Mouse (Mus musculus) gastrocnemius, postnatal 10 days (tissue): ENCODE measurements around the gene Prpf40b. TPM values are rescaled to one million over a fixed set of nuclear protein-coding genes. Genes with fewer than 3 reads are reported as not detected.

Source experiments
- total RNA-seq, 2 experiments: library from RNA; stranded (reverse); gene quantifications; 2 replicates each; pipeline ENCODE4 v1.2.3; 2021

The Prpf40b gene
- total RNA-seq, 2 experiments from 2014 or later: 23.3 to 28.8 TPM

Other genes with a start within 250 kb of the Prpf40b start
- 1 to 10 TPM; 1.7 to 2.0 TPM for gene Prph, start 239.9 kb upstream of the Prpf40b start, total RNA-seq
- gene Troap, start 220.5 kb upstream of the Prpf40b start, total RNA-seq: 1 to 10 TPM; 2.5 to 4.6 TPM
- gene C1ql4, start 207.3 kb upstream of the Prpf40b start, total RNA-seq: not detected
- gene Dnajc22, start 201.9 kb upstream of the Prpf40b start, total RNA-seq: under 1 TPM in 1 of 2 experiments, not detected in 1; 0.50 TPM
- 10 to 100 TPM; 12.3 to 14.5 TPM for gene Spats2, start 169.2 kb upstream of the Prpf40b start, total RNA-seq
- gene Kcnh3, start 70.2 kb upstream of the Prpf40b start, total RNA-seq: under 1 TPM; 0.12 to 0.68 TPM
- 10 to 100 TPM; 41.0 to 44.7 TPM for gene Mcrs1, start 43.1 kb upstream of the Prpf40b start, total RNA-seq
- not detected for gene Fam186b, start 801 bp downstream of the Prpf40b start, total RNA-seq
- 10 to 100 TPM; 17.6 to 26.2 TPM for gene Fmnl3, start 75.4 kb downstream of the Prpf40b start, total RNA-seq
- 100 to 1,000 TPM; 189 to 194 TPM for gene Tmbim6, start 97.8 kb downstream of the Prpf40b start, total RNA-seq
- 10 to 100 TPM; 12.3 to 21.0 TPM for gene Nckap5l, start 162.7 kb downstream of the Prpf40b start, total RNA-seq
- gene Bcdin3d, start 179.6 kb downstream of the Prpf40b start, total RNA-seq: 1 to 10 TPM; 5.3 TPM
- under 1 TPM; 0.43 to 0.59 TPM for gene Faim2, start 233.1 kb downstream of the Prpf40b start, total RNA-seq